ENCODE assay signal across 8 mouse cellular contexts in the genomic region with DNA sequence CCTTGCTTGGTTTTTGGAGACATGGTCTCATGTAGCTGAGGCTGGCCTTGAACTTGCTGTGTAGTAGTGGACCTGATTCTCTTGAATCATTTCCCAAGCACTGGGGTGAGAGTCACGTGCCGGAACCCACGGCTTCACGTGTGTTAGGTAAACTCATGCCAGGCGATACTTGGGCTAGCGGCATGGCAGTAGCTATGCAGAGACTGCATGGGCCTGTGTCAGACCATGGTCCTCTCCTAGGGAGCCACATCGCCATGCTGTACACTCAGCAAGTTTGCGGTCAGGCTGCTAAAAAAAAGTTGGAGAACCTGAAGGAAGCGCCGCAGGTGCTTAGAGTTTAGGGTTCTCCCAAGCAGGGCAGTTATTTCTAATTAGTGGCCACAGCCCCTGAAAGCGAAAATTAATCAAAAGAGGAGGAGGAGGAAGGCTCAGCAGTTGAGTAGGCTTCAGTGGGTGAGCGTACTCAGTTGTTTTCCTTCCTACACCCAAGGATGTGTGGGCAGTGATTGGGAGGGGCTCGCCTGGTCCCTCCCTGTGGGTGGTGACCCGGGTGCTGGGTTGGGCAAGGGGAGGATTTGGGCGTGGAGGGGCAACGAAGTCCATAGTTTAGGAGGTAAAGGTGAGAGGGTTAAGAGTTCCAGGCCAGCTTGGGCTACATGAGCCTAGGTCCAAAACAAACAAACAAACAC. TPM values are rescaled to one million over a fixed set of nuclear protein-coding genes. Genes with fewer than 3 reads are reported as not detected.
DNase-seq lines count a peak whose midpoint lies in the region; ATAC-seq and TF ChIP-seq lines count a peak whose summit lies in the region.

No protein-coding gene starts in this region.

- peaks cover 27% of the 10 kb centered on the region for H3K4me1 ChIP-seq in cerebellum, adult 2 months (ENCODE audit: control insufficient read depth, insufficient read depth, low read length)
- H3K4me1 ChIP-seq in bone marrow macrophage, adult 2 months (ENCODE audit: control insufficient read depth, insufficient read depth, low read length) = peaks cover 46% of the 10 kb centered on the region
- H3K4me1 ChIP-seq in intestine, embryonic 16.5 days (ENCODE audit: control insufficient read depth, insufficient read depth, low read length) = peaks cover 33% of the 10 kb centered on the region
- peaks cover 41% of the 10 kb centered on the region for H3K4me1 ChIP-seq in neural tube, embryonic 13.5 days (replicated peaks)

- peak overlapping the region; percentile 53 for H3K4me2 ChIP-seq in intestine, embryonic 16.5 days (ENCODE audit: low read depth, low read length)
- H3K4me2 ChIP-seq in neural tube, embryonic 13.5 days = peak overlapping the region; percentile 66

- H3K36me3 ChIP-seq in intestine, embryonic 16.5 days (ENCODE audit: control insufficient read depth, insufficient read depth, low read length) = no peaks in the 10 kb centered on the region
- 0 out of 2 replicates have a peak, but pooled peaks cover 3% of the 10 kb centered on the region for H3K36me3 ChIP-seq in neural tube, embryonic 13.5 days

- no peak overlapping the region for H3K9ac ChIP-seq in intestine, embryonic 16.5 days (ENCODE audit: low read depth, low read length)
- H3K9ac ChIP-seq in neural tube, embryonic 13.5 days = peak overlapping the region; percentile 97

- ATAC-seq in intestine, embryonic 16.5 days = peak; percentile 79
- ATAC-seq in neural tube, embryonic 13.5 days (ENCODE audit: low read depth) = 0 out of 2 replicates have a peak, but pooled peaks have one; percentile 12

- H3K9me3 ChIP-seq in intestine, embryonic 16.5 days (ENCODE audit: control insufficient read depth, low read length) = 0 out of 2 replicates have a peak, but pooled peaks cover 5% of the 10 kb centered on the region
- H3K9me3 ChIP-seq in neural tube, embryonic 13.5 days = peaks cover 8% of the 10 kb centered on the region; the same call in 1 of the 2 replicates

- 60% methylated on average over 16 of the region's 16 CpGs for WGBS in cerebellum, adult 2 months
- WGBS in intestine, embryonic 16.5 days = 51% methylated on average over 16 of the region's 16 CpGs
- WGBS in neural tube, embryonic 13.5 days = 60% methylated on average over 16 of the region's 16 CpGs

- no peak for TF ChIP-seq CTCF in cerebellum, adult 2 months (IDR thresholded peaks at IDR 0.05; ENCODE audit: borderline replicate concordance, insufficient read depth, low read depth, low read length)
- no peak for TF ChIP-seq CTCF in bone marrow macrophage, adult 2 months (IDR thresholded peaks at IDR 0.05; ENCODE audit: low read depth, low read length)

- peak overlapping the region; percentile 78 for H3K4me3 ChIP-seq in cerebellum, adult 2 months (replicated peaks; ENCODE audit: insufficient read depth, low read depth, low read length)
- peak overlapping the region; percentile 60 for H3K4me3 ChIP-seq in bone marrow macrophage, adult 2 months (ENCODE audit: insufficient read depth, low read length)
- H3K4me3 ChIP-seq in intestine, embryonic 16.5 days (ENCODE audit: low read length) = peak overlapping the region; percentile 99
- H3K4me3 ChIP-seq in neural tube, embryonic 13.5 days = peak overlapping the region; percentile 98

- no peaks in the 10 kb centered on the region for H3K27me3 ChIP-seq in cerebellum, adult 2 months (ENCODE audit: control insufficient read depth, insufficient read depth, low read length)
- no peaks in the 10 kb centered on the region for H3K27me3 ChIP-seq in intestine, embryonic 16.5 days (replicated peaks; ENCODE audit: control insufficient read depth, insufficient read depth, low read length)
- no peaks in the 10 kb centered on the region for H3K27me3 ChIP-seq in neural tube, embryonic 13.5 days

- no peak overlapping the region for H3K27ac ChIP-seq in cerebellum, adult 2 months (ENCODE audit: insufficient read depth, low read length)
- peak overlapping the region; percentile 95 for H3K27ac ChIP-seq in bone marrow macrophage, adult 2 months (ENCODE audit: insufficient read depth, low read depth, low read length)
- peak overlapping the region; percentile 69 for H3K27ac ChIP-seq in intestine, embryonic 16.5 days (ENCODE audit: low read length)
- no peak overlapping the region for H3K27ac ChIP-seq in neural tube, embryonic 13.5 days (replicated peaks)

- TF ChIP-seq POLR2A in cerebellum, adult 2 months (IDR thresholded peaks at IDR 0.05; ENCODE audit: borderline replicate concordance, insufficient read depth, low read length) = no peak
- TF ChIP-seq POLR2A in bone marrow macrophage, adult 2 months (IDR thresholded peaks at IDR 0.05; ENCODE audit: borderline replicate concordance, low read depth, low read length) = no peak

- peak in 1 of 2 experiments; percentile 37 for DNase-seq in cerebellum, adult 2 months
- DNase-seq in cerebellum, adult 18-20 months = no peak
- DNase-seq in heart, adult 11 months = peak; percentile 99
- peak; percentile 92 to 94 for DNase-seq in lung, adult 18-20 months
- no peak for DNase-seq in retina, postnatal 1 day

RNA-seq across cellular contexts. Expression of a gene that starts 10.0 kb away (rescaled TPM):
- polyA plus RNA-seq in cerebellum, adult 2 months (2012; rRNA removed) = 70.5 and 72.5 TPM in 2 replicates
- 521 and 566 TPM in 2 replicates for polyA plus RNA-seq in bone marrow macrophage, adult 2 months (2012; ENCODE audit: insufficient read depth, insufficient read length, missing spikeins)
- 111 and 142 TPM in 2 replicates for polyA plus RNA-seq in intestine, embryonic 16.5 days (2015; fragmentation: Nextera tagmentation; extraction: Ambion mirVana)
- polyA plus RNA-seq in neural tube, embryonic 13.5 days (2015; fragmentation: Nextera tagmentation; extraction: Ambion mirVana) = 108 and 132 TPM in 2 replicates

RNA-seq across cellular contexts. Expression of a gene that starts 30.9 kb away (rescaled TPM):
- 164 and 182 TPM in 2 replicates for polyA plus RNA-seq in cerebellum, adult 2 months (2012; rRNA removed)
- polyA plus RNA-seq in bone marrow macrophage, adult 2 months (2012; ENCODE audit: insufficient read depth, insufficient read length, missing spikeins) = 50.7 and 55.3 TPM in 2 replicates
- 19.3 and 20.4 TPM in 2 replicates for polyA plus RNA-seq in intestine, embryonic 16.5 days (2015; fragmentation: Nextera tagmentation; extraction: Ambion mirVana)
- polyA plus RNA-seq in neural tube, embryonic 13.5 days (2015; fragmentation: Nextera tagmentation; extraction: Ambion mirVana) = 41.5 TPM in 2 replicates

Comparison
In these comparisons a context has a peak if more than half of its experiments do, and no peak if none do; other contexts are left out.
1. DNase-seq: peak in heart, adult 11 months (single experiment) and lung, adult 18-20 months (2 of 2); none in cerebellum, adult 18-20 months (0 of 2) and retina, postnatal 1 day (single experiment).
2. H3K27ac ChIP-seq: peak in bone marrow macrophage, adult 2 months (single experiment) and intestine, embryonic 16.5 days (single experiment); none in cerebellum, adult 2 months (single experiment) and neural tube, embryonic 13.5 days (single experiment).
3. Peak in every context shown above with its lines, with median percentiles within 50 percentile points of each other: H3K4me3 ChIP-seq.